Mouse (Mus musculus) liver, postnatal 0 days (tissue): ENCODE data around the gene Tuba3a. TPM values are rescaled to one million over a fixed set of nuclear protein-coding genes. Genes with fewer than 3 reads are reported as not detected.
"Not testable (repeated sequence)": the region's sequence is repeated elsewhere in the genome, so short reads cannot be mapped to it uniquely, and the experiment has no call there.

ENCODE experiments used
- ATAC-seq: fragments of 200-750 bp; cut with Nextera tagmentation; 2 replicates; pipeline ENCODE4 v1.8.0; 2017; ENCODE audit warnings: mild to moderate bottlenecking, moderate library complexity
- DNase-seq: peaks from one replicate; pipeline ENCODE4 v3.0.0-alpha.2; 2016
- H3K27ac ChIP-seq: fragments of 300-500 bp; sonication (generic); 2 replicates; pipeline ENCODE4 v1.5.1; 2014; ENCODE audit warnings: antibody characterized with exemption, moderate library complexity, mild to moderate bottlenecking, low read depth
- H3K27me3 ChIP-seq: fragments of 300-500 bp; sonication (generic); 2 replicates; pipeline ENCODE4 v1.6.1; 2014; ENCODE audit warnings: low read length, control low read depth, mixed read lengths; ENCODE audit not compliant: insufficient read depth
- H3K36me3 ChIP-seq: fragments of 300-500 bp; sonication (generic); replicated peaks from 2 replicates; pipeline ENCODE4 v1.6.1; 2014; ENCODE audit warnings: mild to moderate bottlenecking, control low read depth, low read length, moderate library complexity, mixed read lengths; ENCODE audit not compliant: insufficient read depth
- H3K4me1 ChIP-seq: fragments of 300-500 bp; sonication (generic); 2 replicates; pipeline ENCODE4 v1.6.1; 2014; ENCODE audit warnings: antibody characterized with exemption, mild to moderate bottlenecking, control low read depth; ENCODE audit not compliant: insufficient read depth
- H3K4me2 ChIP-seq: fragments of 300-500 bp; sonication (generic); 2 replicates; pipeline ENCODE4 v1.6.1; 2014; ENCODE audit warnings: low read depth, mild to moderate bottlenecking, low read length, moderate library complexity, mixed read lengths
- H3K4me3 ChIP-seq: fragments of 300-500 bp; sonication (generic); 2 replicates; pipeline ENCODE4 v1.5.1; 2014; ENCODE audit warnings: low read depth, low read length
- H3K9ac ChIP-seq: fragments of 300-500 bp; sonication (generic); replicated peaks from 2 replicates; pipeline ENCODE4 v1.6.1; 2014; ENCODE audit warnings: mild to moderate bottlenecking, moderate library complexity
- H3K9me3 ChIP-seq: fragments of 300-500 bp; sonication (generic); 2 replicates; pipeline ENCODE4 v1.6.1; 2016; ENCODE audit warnings: mild to moderate bottlenecking, control low read depth, low read length, mixed read lengths
- CTCF ChIP-seq: sonication (generic); IDR thresholded peaks from 2 replicates; pipeline ENCODE4 v1.5.1; 2016; ENCODE audit warnings: antibody characterized with exemption, low read depth
- EP300 ChIP-seq: IDR thresholded peaks from 2 replicates; pipeline ENCODE4 v1.6.1; 2016; ENCODE audit warnings: antibody characterized with exemption, low read depth, mild to moderate bottlenecking
- WGBS: fragments of 180-500 bp; shearing (Covaris S2); extraction: QIAGEN DNeasy Blood & Tissue Kit; methylation state at CpG from one replicate; pipeline ENCODE4 v1.1.7; 2014; ENCODE audit not compliant: insufficient replicate concordance; 5-methylcytosine and 5-hydroxymethylcytosine counted together
- polyA plus RNA-seq: library from polyadenylated mRNA; unstranded; fragments of >200 nt; fragmentation: Nextera tagmentation; extraction: Ambion mirVana; gene quantifications from 2 replicates; pipeline ENCODE4 v1.2.1, GENCODE M21; 2015

Tuba3a gene
- polyA plus RNA-seq, 1 experiment from 2014 or later, result not detected

- no peak overlapping the region for H3K4me2 ChIP-seq
- no peak for TF ChIP-seq CTCF
- TF ChIP-seq EP300, result no peak
- H3K27ac ChIP-seq, result no peak overlapping the region
- no peaks in the 10 kb centered on the region for H3K9me3 ChIP-seq
- ATAC-seq, result no peak
- H3K4me1 ChIP-seq, result no peaks in the 10 kb centered on the region
- H3K9ac ChIP-seq, result no peak overlapping the region
- DNase-seq, result no peak
- no peaks in the 10 kb centered on the region for H3K36me3 ChIP-seq
- no peak overlapping the region for H3K4me3 ChIP-seq
- 61% methylated on average over 5 of the region's 5 CpGs for WGBS
- H3K27me3 ChIP-seq, result no peaks in the 10 kb centered on the region
Measured at GRCm38 (mm10) chr6:125288730-125289129, 2.9 kb upstream of the Tuba3a start.

- no peak for TF ChIP-seq CTCF
- TF ChIP-seq EP300, result no peak
- no peak overlapping the region for H3K4me2 ChIP-seq
- no peaks in the 10 kb centered on the region for H3K4me1 ChIP-seq
- H3K27me3 ChIP-seq, result no peaks in the 10 kb centered on the region
- no peak overlapping the region for H3K27ac ChIP-seq
- no peak overlapping the region for H3K4me3 ChIP-seq
- H3K36me3 ChIP-seq, result no peaks in the 10 kb centered on the region
- H3K9me3 ChIP-seq, result no peaks in the 10 kb centered on the region
- ATAC-seq, result no peak
- H3K9ac ChIP-seq, result no peak overlapping the region
- DNase-seq, result no peak
- 78% methylated on average over 4 of the region's 4 CpGs for WGBS
Measured at GRCm38 (mm10) chr6:125286944-125287343, 1.1 kb upstream of the Tuba3a start.

- Histone ChIP-seq H3K36me3 (no peaks in the 10 kb centered on the region), H3K9ac (no peak overlapping the region), H3K4me2 (no peak overlapping the region), H3K4me1 (no peaks in the 10 kb centered on the region), H3K27me3 (no peaks in the 10 kb centered on the region), H3K27ac (no peak overlapping the region), H3K9me3 (no peaks in the 10 kb centered on the region), H3K4me3 (no peak overlapping the region)
- ATAC-seq (no peak), DNase-seq (no peak)
- WGBS, result 83% methylated on average over 7 of the region's 7 CpGs
- TF ChIP-seq EP300 (no peak), CTCF (0 out of 2 replicates have a peak, but pooled peaks have one; percentile 4)
Measured at GRCm38 (mm10) chr6:125284751-125285150, 1.1 kb downstream of the Tuba3a start.

GRCm38 (mm10) chr6:125284250-125284649, 1.6 kb downstream of the Tuba3a start:
- Histone ChIP-seq H3K36me3 (no peaks in the 10 kb centered on the region), H3K4me1 (no peaks in the 10 kb centered on the region), H3K27ac (no peak overlapping the region), H3K4me3 (no peak overlapping the region), H3K9ac (no peak overlapping the region), H3K4me2 (no peak overlapping the region), H3K27me3 (no peaks in the 10 kb centered on the region), H3K9me3 (no peaks in the 10 kb centered on the region)
- ATAC-seq (no peak), DNase-seq (no peak)
- WGBS, result 62% methylated on average over 8 of the region's 8 CpGs
- TF ChIP-seq CTCF (peak; percentile 11; the same call in 1 of the 2 replicates), EP300 (no peak)

GRCm38 (mm10) chr6:125282721-125283120, 3.1 kb downstream of the Tuba3a start:
- not testable (repeated sequence) for H3K27me3 ChIP-seq, ATAC-seq, DNase-seq, H3K9me3 ChIP-seq, H3K4me1 ChIP-seq, H3K4me2 ChIP-seq, H3K27ac ChIP-seq, H3K36me3 ChIP-seq, H3K9ac ChIP-seq, H3K4me3 ChIP-seq
- WGBS, result 85% methylated on average over 13 of the region's 13 CpGs

GRCm38 (mm10) chr6:125279729-125280128, 6.1 kb downstream of the Tuba3a start:
- TF ChIP-seq CTCF (no peak), EP300 (no peak)
- no peaks in the 10 kb centered on the region for H3K9me3 ChIP-seq
- 48% methylated on average over 8 of the region's 8 CpGs for WGBS
- ATAC-seq (no peak), DNase-seq (no peak)
- no peaks in the 10 kb centered on the region for H3K36me3 ChIP-seq
- H3K9ac ChIP-seq, result no peak overlapping the region
- no peak overlapping the region for H3K4me2 ChIP-seq
- H3K27me3 ChIP-seq, result no peaks in the 10 kb centered on the region
- H3K4me1 ChIP-seq, result no peaks in the 10 kb centered on the region
- H3K4me3 ChIP-seq, result no peak overlapping the region
- H3K27ac ChIP-seq, result no peak overlapping the region

GRCm38 (mm10) chr6:125274841-125275563, 10.8 kb downstream of the Tuba3a start:
- Histone ChIP-seq H3K27ac (no peak overlapping the region), H3K4me1 (peaks cover 6% of the 10 kb centered on the region), H3K9ac (no peak overlapping the region), H3K36me3 (no peaks in the 10 kb centered on the region), H3K4me3 (no peak overlapping the region), H3K9me3 (no peaks in the 10 kb centered on the region), H3K27me3 (no peaks in the 10 kb centered on the region), H3K4me2 (no peak overlapping the region)
- peak; percentile 73 for TF ChIP-seq CTCF
- TF ChIP-seq EP300, result no peak
- 58% methylated on average over 15 of the region's 15 CpGs for WGBS
- DNase-seq (peak; percentile 44), ATAC-seq (no peak)
